Mouse (Mus musculus): ENCODE results near the gene Nusap1.
"Not testable (repeated sequence)": the region's sequence is repeated elsewhere in the genome, so short reads cannot be mapped to it uniquely, and the experiment has no call there.

Gene Nusap1

DNA sequence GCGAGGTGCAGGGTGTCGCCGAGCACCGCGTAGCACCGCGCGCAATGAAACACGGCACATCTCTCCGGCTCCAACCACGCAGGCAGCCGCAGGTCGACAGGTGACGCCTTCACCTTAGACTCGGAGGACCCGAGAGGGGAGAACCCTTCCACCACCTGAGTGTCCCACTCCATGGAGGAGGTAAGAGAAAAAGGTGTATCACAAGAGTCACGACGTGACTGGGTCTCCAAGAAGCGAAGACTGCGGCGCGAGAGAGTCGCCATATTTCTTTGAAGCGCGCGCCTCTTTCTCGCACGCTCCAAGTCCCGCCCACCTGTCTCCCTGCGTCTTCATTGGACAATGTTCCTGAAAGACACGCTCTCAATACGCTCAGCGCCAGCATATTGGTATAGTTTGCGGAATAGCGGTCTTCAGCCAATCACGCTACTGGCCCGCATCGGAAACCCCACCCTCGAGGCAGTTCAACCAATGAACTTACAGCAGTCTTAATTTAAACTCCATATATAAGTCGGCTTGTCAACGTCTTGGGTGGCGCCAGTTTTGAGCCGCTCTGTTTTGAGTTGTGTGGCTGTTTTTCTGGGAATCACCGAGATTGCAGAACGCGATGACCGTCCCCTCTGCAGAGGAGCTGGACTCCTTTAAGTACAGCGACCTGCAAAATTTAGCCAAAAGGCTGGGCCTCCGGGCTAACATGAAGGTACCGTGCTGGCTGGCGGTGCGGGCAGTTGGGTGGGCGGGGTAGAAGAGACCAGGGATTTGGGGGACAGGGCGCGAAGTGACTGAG, at the start of gene Nusap1, which contains the start of gene Oip5:
TSS of gene Nusap1 (plus strand) at position 100 of the 784 bp plus-strand sequence.
TSS of gene Oip5 (minus strand) at position 271 of the 784 bp plus-strand sequence.
- DNase-seq: peak; percentile 96

DNA sequence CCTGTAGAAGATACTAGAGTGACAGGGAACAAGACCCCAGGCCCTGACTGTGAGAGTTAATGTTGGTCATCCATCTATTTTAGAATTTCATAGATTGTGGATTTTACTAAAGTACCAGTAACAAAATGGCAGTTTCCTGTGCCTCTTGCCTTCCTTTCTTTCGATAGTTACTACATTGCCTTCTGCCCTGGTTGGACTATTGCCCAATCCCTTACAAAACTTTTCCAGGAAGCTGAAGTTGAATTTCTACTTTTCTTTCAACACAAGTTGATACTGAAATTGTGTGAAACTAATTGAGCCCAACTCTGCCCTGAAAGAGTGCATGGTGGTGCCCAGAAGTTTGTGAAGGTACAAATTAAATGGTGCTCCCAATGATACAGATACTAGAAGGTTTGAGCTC, 45.6 kb upstream of the Nusap1 start:
- no peak for DNase-seq

DNA sequence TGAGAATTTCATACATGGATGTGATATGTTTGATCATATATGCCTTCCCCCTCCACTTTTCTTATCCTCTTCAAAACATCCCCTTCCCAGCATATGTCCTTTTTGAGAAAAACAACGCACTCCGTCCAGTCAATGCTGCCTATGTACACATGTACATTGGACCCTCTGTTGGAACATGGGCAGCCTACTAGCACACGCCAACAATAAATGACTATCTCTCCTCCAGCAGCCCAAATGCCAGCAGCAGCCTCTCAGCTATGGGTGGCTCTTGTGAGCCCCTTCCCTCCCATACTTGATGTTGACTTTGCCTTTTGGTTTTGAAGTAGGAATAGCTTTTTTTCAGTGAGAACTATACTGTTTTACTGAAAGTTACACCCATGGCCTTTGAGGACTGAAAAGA, 36.5 kb upstream of the Nusap1 start:
- no peak for DNase-seq

DNA sequence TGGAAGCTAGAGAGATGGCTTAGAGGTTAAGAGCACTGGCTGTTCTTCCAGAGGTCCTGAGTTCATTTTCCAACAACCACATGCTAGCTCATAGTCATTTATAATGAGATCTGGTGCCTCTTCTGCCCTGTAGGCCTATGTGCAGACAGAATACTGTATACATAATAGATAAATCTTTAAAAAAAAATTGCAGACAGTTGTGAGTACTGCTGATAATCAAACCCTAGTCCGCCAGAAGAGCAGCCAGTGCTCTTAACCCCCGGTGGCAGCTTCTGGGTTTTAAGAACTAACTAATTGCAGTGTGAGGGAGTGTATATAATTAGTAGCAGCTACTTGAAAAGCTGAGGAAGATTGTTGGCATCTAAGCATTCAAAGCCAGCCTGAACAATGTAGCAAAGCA, 34.7 kb upstream of the Nusap1 start:
- no peak for DNase-seq

DNA sequence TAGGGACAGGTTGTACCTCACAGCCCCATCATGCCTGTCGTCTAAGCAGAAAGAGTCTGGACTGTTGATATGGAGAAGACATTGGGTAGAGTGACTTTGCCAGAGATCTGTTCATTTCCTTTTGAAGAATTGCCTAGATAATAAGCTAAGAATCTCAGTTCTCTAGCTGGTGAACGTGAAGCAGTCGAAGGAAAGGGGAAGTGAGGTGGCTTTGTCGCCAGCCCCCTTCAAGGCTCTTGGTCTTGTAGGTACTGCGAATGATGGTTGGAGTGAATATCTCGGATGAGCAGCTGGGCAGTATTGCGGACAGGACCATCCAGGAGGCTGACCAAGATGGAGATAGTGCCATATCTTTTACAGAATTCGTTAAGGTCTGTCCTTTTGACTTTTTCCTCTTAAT, 33.8 kb upstream of the Nusap1 start:
- DNase-seq: no peak

DNA sequence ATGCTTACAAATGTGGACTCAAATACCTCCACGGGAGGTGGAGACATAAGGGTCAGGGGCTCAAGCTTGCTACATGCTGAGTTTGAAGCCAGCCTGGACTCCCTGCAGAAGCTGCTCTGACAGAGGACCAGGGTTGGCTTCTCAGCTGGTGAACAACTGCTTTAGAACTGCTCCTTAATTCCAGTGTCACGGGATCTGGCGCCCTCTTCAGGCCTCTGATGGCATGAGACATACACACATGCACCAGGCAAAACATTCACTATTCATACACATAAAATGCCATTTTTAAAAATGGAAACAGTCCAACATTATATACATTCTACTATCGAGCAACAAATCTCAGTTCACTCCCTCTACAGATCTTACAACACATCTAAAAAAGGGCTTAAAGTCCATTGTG, 30.7 kb upstream of the Nusap1 start:
- DNase-seq: peak; percentile 59 to 65

DNA sequence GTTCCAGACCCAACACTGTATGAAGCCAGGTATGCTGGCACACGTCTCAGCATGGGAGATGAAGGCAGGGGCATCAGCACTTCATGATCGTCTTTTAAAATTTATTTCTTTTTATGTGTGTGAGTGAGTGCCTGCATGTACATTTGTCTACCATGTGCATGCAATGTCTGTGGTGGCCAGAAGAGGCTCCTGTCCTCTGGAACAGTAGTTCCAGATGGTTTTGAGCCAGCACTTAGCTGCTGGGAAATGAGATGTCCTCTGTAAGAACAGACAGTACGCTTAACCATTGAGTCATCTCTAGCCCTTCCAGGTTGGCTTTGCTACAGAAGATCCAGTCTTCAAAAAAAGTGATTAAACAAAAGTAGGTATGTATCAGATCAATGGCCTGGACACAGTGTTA, 26.9 kb upstream of the Nusap1 start:
- DNase-seq: peak; percentile 17 to 19

DNA sequence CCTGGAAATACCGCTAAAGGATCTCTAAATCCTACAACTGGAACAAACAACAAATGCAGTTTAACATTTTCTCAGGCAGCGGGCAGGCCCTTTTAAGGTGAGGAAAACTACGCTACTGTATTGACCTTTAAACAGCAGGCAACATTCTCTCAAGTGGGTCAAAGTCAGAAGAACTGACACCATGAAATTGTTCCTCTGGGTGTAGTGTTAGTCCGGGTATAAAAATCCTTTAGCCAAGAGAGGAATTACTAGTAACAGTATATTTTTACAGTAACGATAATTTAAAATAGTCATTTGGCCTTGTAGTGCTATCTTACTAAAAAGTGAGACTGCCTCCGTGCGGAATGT, 24.4 kb upstream of the Nusap1 start:
- DNase-seq: peak in 1 of 2 experiments; percentile 4

DNA sequence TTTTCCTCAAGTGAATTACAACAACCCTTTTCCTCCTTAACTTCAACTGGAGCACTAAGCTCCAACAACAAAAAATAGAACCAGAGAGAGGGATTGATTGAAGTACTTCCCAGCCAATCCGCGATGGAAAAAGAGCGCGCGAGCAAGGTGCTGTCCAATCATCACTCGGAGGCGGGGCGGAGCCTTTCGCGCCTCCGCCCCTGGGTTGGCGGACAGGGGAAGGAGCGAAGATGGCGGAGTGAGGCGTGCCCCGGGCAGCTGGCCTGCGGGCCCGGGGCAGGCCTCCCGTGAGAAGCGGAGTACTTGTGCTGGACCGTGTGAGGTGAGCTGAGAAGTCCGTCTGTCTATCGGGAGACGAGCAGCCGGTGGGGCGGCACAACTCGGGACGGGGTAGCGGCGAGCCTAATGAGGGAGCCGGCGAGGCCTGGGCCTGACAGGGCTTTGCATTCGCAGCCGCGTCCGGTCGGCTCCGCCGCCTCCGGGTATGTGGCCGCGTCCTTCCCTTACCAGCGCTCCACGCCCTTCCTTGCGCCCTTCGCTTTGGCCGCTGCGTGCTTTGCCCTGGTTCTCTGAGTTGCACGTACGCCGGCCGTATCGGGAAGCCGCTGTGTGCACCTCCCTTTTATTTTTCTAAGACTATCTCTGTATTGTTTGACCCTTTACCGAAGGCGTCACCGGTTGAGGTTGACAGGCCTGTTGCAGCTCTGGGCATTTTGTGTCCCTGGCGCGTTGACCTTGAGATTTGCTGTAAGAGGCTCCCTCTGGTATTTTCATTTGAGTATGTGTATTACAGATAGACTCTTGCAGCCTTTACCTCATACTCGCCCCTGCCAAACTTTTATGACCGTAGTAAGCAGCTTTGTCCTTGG, 23.8 kb upstream of the Nusap1 start:
- peak; percentile 99 to 100 for DNase-seq

DNA sequence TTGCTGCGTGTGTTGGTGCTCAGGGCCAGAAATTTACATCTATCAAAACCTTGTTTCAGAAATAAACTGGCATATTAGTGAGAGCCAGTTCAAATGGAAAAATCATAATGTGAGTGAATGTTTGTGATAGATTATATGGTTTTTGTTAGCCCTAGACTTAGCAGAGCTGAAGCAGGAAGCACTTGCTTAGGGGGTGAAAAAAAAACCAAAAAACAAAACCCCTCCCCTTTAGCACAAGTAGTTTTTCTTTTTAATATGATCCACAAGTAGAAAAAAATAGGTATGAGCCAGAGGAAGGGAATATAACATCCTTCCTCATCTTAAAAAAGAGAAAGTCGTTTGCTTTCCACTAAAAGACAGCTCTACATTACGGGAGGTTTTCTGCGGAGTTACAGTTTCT, 22.8 kb upstream of the Nusap1 start:
- DNase-seq: no peak

DNA sequence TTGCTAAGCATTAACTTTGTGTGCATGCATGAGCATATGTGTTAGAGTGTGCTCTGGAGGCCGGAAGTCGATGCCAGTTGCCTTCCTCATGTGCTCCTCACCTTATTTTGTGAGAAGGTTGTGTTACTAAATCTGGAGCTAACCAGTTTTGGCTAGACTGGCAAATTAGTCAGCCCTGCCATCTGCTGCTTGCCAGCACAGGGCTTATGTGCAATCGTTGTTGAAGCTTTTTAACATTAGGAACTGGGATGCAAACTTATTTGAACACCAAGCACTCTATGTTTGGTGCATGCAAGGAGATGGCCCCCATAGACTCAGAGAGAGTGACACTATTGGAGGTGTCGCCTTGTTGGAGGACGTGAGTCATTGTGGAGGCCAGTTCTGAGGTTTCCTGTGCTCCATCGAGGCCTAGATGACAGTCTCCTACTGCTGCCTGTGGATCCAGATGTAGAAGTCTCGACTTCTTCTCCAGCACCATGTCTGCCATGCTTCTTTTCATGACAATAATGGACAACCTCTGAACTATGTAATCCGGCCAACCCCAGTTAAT, 21.2 kb upstream of the Nusap1 start:
- DNase-seq: peak in 1 of 2 experiments; percentile 5

DNA sequence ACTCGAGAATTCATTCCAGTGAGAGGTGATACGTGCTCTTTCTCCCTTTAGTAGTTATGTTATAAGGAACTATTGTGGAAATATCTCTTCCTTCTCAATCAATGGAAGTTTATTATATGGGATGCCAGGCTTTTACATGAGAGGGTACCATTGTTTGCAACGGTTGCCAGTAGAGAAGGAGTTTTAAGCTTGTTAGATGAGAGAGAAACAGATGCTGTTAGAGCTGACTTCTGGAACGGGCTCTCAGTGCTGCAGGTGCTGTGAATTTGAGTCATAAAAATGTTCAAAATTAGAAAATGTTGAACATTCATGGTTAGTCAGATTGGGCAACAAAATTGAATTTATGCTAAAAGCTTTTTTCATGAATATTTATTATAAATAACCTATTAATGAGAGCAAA, 17.1 kb upstream of the Nusap1 start:
- no peak for DNase-seq

DNA sequence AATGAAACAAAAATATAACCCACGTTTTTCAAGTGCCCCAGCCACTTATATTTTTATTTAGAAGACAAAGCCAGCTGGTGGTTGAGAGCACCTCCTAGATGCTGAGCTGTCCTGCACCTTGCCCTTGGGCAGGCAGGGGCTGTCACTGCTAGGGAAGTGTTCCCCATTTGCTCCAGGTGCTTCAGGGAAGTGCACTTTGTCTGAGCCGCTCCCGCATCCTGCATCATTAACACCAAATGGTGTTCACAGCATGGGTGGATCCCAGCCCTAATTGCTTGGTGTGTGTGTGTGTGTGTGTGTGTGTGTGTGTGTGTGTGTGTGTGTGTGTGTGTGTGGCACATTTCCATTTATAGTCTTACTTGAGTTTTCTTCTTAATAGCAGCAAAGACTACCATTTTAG, 16.5 kb upstream of the Nusap1 start:
- DNase-seq: peak; percentile 10 to 20

DNA sequence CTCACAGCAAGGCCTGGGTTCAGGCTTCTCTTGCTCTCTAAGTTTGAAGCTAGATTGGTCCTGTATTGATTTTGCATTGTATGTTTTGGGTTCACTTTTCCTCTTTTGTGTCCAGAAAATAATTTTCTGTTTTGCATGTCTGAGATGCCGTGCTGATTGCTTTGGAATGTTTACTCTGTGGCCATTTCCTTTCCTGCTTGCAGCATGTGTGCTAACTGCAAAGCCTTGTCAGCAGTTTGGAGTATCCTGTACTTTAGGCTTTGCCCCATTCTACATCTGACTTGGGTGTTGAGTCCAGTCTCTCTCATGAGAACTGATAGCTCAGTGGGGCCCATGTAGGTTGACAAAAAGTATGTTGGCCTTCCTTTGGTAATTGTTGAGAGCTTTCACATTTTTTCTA, 15.6 kb upstream of the Nusap1 start:
- DNase-seq: no peak

DNA sequence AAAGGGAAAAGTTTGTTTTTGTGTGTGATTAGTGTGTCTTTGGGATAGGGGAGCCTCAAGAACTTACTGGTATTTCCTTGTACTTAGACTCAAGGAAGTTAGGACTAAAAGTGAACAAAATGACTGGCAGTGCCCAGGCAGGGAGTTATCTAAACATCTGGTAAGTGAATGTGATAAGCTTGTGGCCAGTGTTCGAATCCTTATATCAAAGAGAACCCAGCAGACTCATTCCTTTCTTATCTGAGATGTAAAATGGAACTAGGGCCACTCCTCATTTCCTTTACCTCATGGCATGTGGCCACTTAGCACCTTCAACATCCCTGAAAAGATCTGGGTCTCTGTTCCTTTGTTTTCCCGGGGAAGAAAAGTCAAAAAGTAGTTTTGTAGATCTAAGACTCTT, 14.2 kb upstream of the Nusap1 start:
- DNase-seq: no peak

DNA sequence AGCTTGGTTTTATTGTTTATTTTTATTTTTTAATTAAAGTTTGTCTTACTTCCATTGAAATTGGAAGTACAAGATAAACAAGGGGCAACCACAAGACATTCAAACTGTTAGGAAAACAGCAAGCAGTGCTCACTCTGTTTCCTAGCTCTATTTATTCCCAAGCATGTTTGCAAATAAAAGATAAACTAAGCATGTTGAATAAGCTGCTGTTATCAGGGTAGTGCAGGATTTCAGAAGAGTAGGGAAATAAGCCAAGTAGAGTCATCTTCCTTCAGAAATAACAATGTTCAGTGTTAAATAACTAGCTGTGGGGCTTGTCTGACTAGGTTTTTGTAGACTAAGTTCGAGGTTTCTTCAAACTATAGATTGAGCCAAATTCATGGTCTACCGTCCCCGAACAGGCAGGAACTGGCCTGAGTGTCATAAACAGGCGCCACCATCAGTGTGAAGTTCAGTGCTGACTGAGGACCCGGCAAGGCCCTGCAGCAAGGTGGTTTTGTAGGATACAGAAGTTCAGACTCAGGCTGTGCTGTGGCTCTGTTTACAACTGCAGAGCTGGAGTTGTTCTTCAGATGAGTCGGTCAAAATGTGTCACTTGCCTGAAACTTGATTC, 12.6 kb upstream of the Nusap1 start:
- no peak for DNase-seq

DNA sequence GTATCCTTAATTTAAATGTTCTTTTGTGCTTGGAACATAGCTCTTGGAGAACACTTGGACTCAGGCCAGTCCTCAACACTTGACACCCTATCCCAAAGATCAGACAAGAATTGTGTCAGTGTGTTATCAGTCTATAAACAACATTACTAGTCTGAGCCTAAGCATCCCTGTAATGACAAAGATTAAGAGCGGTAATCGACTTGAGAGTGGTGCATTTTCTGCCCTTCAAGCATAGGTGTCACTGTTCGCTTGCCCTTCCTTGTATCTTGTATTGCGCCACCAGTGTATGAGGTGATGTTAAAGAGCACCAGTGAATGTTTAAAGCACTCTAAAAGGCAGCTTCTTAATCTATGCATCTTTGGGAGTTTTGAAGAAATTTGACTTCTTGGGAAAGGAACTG, 11.1 kb upstream of the Nusap1 start:
- no peak for DNase-seq

DNA sequence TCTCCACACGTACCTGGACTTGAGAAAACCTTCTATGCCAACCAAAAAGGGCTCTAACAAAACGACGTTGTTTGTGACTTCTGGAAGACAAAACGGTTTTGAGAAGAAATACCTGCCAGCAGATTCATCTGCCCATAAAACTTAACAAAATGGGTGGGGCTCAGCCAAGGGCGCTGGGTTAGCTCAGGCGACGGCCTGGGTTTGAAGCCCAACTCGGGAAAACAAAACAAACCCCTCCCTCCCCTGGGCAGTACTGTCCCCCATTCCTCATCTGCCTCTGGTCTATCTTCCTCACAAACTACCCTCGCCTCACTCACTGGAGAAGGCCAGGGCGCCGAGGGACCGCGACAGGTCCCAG, 278 bp upstream of the Nusap1 start:
- no peak for DNase-seq

DNA sequence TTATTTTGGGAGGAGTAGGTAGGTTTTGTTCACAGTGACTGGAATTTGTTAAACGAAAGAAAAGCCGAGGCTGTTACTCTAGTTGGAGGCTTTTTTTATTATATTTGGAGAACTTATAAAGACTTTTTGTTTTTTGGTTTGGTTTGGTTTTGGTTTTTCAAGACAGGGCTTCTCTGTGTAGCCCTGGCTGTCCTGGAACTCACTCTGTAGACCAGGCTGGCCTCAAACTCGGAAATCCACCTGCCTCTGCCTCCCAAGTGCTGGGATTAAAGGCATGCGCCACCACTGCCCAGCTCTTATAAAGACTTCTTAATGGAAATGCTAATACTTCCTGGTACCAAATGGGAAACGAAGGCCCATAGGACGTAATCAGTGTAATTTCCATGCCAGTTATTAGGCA, 904 bp downstream of the Nusap1 start:
- DNase-seq: not testable (repeated sequence)

DNA sequence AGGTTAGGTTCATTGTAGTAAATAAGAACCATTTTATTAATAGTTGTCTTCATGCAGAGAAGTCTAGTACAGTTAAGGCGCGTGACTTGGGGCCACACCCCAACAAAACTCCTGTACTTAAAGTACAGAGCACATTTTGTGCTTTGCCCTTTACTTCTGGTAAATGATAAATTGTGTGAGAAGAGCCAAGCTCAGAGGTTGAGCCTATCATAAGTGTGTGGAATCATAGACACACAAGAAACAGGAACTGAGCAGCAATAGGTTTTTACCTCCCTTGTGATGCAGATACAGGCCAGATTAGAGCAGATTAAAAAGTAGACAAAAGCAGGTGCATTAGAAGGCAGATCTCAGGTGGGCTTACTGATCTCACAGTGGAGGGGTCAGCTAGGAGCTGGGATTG, 3.2 kb downstream of the Nusap1 start:
- DNase-seq: no peak

DNA sequence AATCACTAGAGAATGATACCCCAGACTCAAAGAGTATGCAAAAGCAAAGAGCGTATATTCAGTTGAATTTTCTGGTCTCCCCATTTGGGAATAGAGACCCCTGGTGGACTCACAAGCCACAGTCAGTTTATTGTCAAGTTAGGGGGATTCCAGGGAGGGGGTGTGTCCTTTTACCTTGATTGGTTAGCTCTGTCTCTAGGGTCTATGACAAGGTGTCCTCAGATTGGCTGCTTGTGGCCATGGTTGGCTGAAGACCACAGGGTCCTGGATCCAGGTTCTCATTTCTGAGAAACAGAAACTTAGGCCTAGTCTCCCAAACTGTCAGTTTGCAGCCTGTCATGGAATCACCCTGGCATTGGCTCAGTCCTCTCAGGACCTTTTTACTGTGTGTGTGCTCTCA, 18.7 kb downstream of the Nusap1 start:
- peak in 1 of 2 experiments; percentile 6 for DNase-seq

DNA sequence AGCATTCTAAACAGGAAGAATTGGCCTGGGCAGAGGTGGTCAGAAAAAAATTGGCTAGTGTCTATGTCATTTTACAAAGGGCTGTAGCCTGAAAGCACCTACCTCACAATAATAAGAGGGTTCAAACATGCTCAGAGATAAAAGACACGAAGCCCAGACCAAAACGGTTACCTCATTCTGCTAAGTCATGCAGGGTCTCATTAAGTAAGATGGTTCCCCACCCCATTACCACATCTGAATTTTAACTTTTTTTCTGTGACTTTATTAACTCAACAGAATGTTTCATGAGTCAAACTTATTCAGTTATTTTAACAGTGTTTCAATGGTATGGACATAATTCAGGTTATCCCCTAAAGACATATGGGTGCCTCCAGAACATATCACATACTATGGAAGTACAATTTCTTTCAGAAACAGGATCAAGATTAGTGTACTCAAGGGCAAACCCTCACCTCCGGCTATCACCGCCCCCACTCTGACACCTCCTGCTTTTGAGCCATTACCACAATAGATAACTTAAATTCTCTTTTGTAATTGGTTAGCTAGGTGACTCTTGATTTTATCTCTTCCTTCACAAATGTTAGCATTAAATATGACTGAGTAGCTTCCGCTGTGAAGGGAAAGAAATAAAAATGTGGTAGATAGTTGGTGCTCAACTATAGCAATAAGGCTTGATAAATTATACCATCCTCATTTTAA, 23.3 kb downstream of the Nusap1 start:
- no peak for DNase-seq

DNA sequence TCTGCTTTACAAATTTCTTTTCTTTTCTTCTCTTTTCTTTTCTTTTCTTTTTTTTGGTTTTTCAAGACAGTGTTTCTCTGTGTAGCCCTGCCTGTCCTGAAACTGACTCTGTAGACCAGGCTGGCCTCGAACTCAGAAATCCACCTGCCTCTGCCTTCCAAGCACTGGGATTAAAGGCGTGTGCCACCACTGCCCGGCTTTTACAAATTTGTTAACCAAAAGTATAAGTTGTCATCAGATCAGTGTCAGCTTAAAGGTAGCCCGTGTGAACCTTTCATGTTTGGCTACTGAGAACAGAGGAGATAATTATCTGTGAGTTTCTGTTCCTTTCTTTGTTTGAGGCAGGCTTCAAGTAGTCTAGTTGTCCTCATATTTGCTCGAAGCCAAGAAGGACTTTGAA, 26.2 kb downstream of the Nusap1 start:
- no peak for DNase-seq
